Mouse (Mus musculus) testis, adult 2 months (tissue): ENCODE measurements at regions not wholly inside any gene's neighbourhood (a gene's known extent, or its start where the extent isn't known, plus 50 kb on each side); places are given as distances from the start of the nearest gene placed in this dataset.

ENCODE experiments used
- H3K27ac ChIP-seq: fragments of 200-500 bp; 2 replicates; pipeline ENCODE4 v1.5.1; 2012; ENCODE audit warnings: low read depth, low read length; ENCODE audit not compliant: control insufficient read depth, insufficient read depth
- H3K27me3 ChIP-seq: fragments of 200-500 bp; 2 replicates; pipeline ENCODE4 v1.6.1; 2012; ENCODE audit warnings: mild to moderate bottlenecking, low read length, moderate library complexity; ENCODE audit not compliant: control insufficient read depth, insufficient read depth
- H3K36me3 ChIP-seq: fragments of 200-500 bp; 2 replicates; pipeline ENCODE4 v1.6.1; 2012; ENCODE audit warnings: mild to moderate bottlenecking, low read length; ENCODE audit not compliant: control insufficient read depth, insufficient read depth
- H3K4me1 ChIP-seq: fragments of 200-500 bp; 2 replicates; pipeline ENCODE4 v1.6.1; 2012; ENCODE audit warnings: low read length; ENCODE audit not compliant: control insufficient read depth, insufficient read depth
- H3K4me3 ChIP-seq: fragments of 200-500 bp; 2 replicates; pipeline ENCODE4 v1.5.1; 2012; ENCODE audit warnings: low read depth, mild to moderate bottlenecking, low read length, moderate library complexity, mixed read lengths; ENCODE audit not compliant: control insufficient read depth
- CTCF ChIP-seq: fragments of 200-500 bp; IDR thresholded peaks from 2 replicates; pipeline ENCODE4 v1.5.1; 2012; ENCODE audit warnings: low read depth, mild to moderate bottlenecking, inconsistent platforms, low read length, moderate library complexity; ENCODE audit not compliant: control insufficient read depth, insufficient read depth, insufficient replicate concordance
- POLR2A ChIP-seq: fragments of 200-500 bp; IDR thresholded peaks from 2 replicates; pipeline ENCODE4 v1.6.1; 2012; ENCODE audit warnings: low read depth, mild to moderate bottlenecking, inconsistent platforms, low read length, moderate library complexity; ENCODE audit not compliant: control insufficient read depth

DNA sequence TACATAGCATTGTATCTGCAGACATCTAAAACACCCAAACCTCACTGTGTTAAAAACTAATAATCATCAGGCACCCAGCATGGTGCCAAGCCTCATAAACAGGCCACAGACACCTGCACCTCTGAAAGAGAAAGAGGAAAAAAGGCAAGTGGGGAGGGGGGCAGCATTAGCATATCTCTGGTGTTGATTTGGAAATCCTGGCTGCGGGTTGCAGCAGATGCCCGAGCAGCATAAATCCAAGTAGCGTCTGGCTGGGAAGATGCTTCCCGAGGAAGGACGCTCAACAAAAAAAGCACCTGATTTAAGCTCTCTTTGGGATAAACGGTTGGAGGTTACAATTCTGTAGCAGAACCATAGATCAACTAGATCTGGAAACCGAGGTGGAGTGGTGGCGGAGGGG is 74.3 kb upstream of the Sh3bp4 start:
- H3K4me3 ChIP-seq = no peak overlapping the region
- no peak overlapping the region for H3K27ac ChIP-seq
- no peaks in the 10 kb centered on the region for H3K4me1 ChIP-seq
- H3K36me3 ChIP-seq = no peaks in the 10 kb centered on the region
- H3K27me3 ChIP-seq = no peaks in the 10 kb centered on the region
- TF ChIP-seq POLR2A = no peak
- TF ChIP-seq CTCF = no peak

GRCm38 (mm10) chr1:88996657-88997056 is 73.6 kb upstream of the Sh3bp4 start:
- no peak overlapping the region for H3K4me3 ChIP-seq
- no peak overlapping the region for H3K27ac ChIP-seq
- no peaks in the 10 kb centered on the region for H3K4me1 ChIP-seq
- H3K36me3 ChIP-seq = no peaks in the 10 kb centered on the region
- H3K27me3 ChIP-seq = no peaks in the 10 kb centered on the region
- TF ChIP-seq CTCF (no peak), POLR2A (no peak)

DNA sequence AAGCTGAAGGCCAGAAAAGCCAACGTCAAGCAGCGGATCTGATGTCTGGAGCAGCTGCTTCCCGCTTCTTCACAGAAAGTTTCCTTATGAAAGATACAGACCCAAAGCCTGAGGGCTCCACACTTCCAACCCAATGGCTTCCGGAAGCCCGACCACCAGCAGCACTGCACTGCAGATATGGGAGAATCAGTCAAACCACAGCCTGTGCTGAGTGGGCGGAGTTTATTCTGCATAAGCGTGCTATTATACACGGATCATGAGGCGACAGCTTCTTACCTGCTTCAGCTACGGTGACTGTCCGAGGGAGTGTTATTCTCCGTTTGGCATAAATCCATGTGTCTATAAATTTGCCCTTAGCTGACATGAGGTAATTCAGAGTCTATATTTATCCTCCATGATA is 72.4 kb upstream of the Sh3bp4 start:
- H3K4me3 ChIP-seq = no peak overlapping the region
- TF ChIP-seq POLR2A = no peak
- no peak for TF ChIP-seq CTCF
- H3K27ac ChIP-seq = no peak overlapping the region
- H3K4me1 ChIP-seq = no peaks in the 10 kb centered on the region
- no peaks in the 10 kb centered on the region for H3K36me3 ChIP-seq
- H3K27me3 ChIP-seq = no peaks in the 10 kb centered on the region

- TF ChIP-seq POLR2A (no peak), CTCF (no peak)
- no peaks in the 10 kb centered on the region for H3K36me3 ChIP-seq
- H3K4me1 ChIP-seq = no peaks in the 10 kb centered on the region
- no peak overlapping the region for H3K4me3 ChIP-seq
- H3K27ac ChIP-seq = no peak overlapping the region
- no peaks in the 10 kb centered on the region for H3K27me3 ChIP-seq
Measured at GRCm38 (mm10) chr1:89002326-89002725, 67.9 kb upstream of the Sh3bp4 start.

- Histone ChIP-seq H3K27me3 (no peaks in the 10 kb centered on the region), H3K4me3 (no peak overlapping the region), H3K27ac (no peak overlapping the region), H3K4me1 (no peaks in the 10 kb centered on the region), H3K36me3 (no peaks in the 10 kb centered on the region)
- TF ChIP-seq CTCF (no peak), POLR2A (no peak)
Measured at GRCm38 (mm10) chr1:89003752-89004151, 66.5 kb upstream of the Sh3bp4 start.

DNA sequence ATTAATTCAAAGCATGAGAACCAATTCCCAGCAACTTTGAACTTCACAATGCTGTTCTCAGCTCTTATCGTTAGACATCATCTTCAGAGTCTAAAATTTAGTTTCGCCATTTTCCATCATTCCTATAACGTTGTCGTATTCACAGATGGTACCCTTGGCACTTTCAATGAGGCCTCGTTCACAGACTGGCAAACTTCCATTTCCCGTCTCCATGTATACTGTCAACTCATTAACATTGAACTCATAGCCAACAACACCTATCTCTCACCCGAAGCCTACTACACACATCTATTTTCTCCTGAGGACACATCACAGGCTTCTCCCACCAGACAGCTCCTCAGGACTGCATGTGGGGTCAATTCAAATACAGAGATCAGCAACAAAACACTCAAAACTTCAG is 62.7 kb upstream of the Sh3bp4 start:
- Histone ChIP-seq H3K36me3 (no peaks in the 10 kb centered on the region; the same call in 1 of the 2 replicates), H3K27ac (no peak overlapping the region), H3K4me3 (no peak overlapping the region), H3K27me3 (no peaks in the 10 kb centered on the region), H3K4me1 (peaks cover 4% of the 10 kb centered on the region)
- TF ChIP-seq POLR2A = no peak
- TF ChIP-seq CTCF = no peak

GRCm38 (mm10) chr1:89010170-89010569 is 60.0 kb upstream of the Sh3bp4 start:
- peaks cover 4% of the 10 kb centered on the region for H3K4me1 ChIP-seq
- H3K27me3 ChIP-seq = no peaks in the 10 kb centered on the region
- no peak overlapping the region for H3K27ac ChIP-seq
- no peaks in the 10 kb centered on the region; the same call in 1 of the 2 replicates for H3K36me3 ChIP-seq
- no peak overlapping the region for H3K4me3 ChIP-seq
- TF ChIP-seq POLR2A = no peak

DNA sequence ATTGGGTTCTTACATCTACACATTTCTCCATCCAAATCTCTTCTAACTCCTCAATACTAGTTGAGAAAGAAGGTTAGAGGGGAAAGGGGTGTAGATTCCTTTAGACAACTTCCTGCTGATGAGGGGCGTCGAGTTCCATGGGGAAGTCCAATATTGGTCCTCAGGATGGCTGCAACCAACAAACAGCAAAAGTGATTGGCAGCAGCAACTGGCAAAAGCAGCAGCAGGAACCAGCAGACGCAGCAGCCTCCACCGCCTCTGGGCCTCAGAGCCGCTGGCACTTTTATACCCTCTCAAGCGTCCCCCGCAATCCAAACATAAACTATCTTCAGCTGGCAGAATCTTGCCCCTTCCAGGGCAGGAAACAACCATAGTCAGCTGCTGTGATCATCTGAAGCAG is 58.8 kb upstream of the Sh3bp4 start:
- Histone ChIP-seq H3K36me3 (no peaks in the 10 kb centered on the region; the same call in 1 of the 2 replicates), H3K4me1 (peaks cover 11% of the 10 kb centered on the region), H3K27me3 (no peaks in the 10 kb centered on the region), H3K4me3 (no peak overlapping the region), H3K27ac (no peak overlapping the region)
- no peak for TF ChIP-seq CTCF
